Mouse (Mus musculus) ES-Bruce4 (cell line): ENCODE measurements around the gene Kcnq1.

Experiments used
- CTCF ChIP-seq: IDR thresholded peaks from one replicate; pipeline ENCODE4 v1.8.1; 2011; ENCODE audit warnings: low read depth, low read length
- EP300 ChIP-seq: IDR thresholded peaks from 2 replicates; pipeline ENCODE4 v1.6.1; 2011; ENCODE audit warnings: low read depth, low read length; ENCODE audit not compliant: insufficient read depth
- POLR2A ChIP-seq: IDR thresholded peaks from one replicate; pipeline ENCODE4 v1.8.1; 2011; ENCODE audit warnings: low read length; ENCODE audit not compliant: insufficient read depth

DNA sequence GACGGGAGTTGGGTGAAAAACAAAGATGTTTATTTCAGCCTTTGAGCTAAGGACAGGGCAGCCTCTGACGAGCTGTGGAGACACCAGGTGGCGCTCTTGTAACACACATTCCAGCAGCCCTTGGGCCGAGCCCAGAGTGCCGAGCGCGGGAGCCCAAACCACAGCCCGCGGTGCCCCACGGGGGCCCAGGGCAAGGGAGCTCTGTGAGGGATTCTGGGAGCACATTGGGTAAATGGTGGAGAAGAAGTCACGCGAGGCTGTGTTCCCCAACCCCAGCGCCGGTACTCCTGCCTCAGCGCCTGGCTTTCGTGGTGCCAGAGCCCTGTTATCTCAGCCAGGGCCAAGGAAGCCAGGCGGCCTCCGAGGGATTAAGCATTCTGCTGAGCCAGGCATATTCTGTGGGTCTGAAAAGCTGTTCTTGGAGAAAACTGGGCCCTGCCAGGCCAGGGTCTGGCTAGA, 47.8 kb downstream of the Kcnq1 start:
- TF ChIP-seq EP300 = peak; percentile 49; the same call in 1 of the 2 replicates
- no peak for TF ChIP-seq POLR2A
- peak; percentile 82 for TF ChIP-seq CTCF
